Mouse (Mus musculus) MN1 (cell line): ENCODE measurements around the gene Cdc27.
A peak's percentile ranks its signal among the peaks of the same experiment; 100 is the strongest.

Experiments used
- DNase-seq: peaks from one replicate; pipeline ENCODE4 v3.0.0-alpha.2; 2016; ENCODE audit warnings: low spot score

Gene Cdc27

DNA sequence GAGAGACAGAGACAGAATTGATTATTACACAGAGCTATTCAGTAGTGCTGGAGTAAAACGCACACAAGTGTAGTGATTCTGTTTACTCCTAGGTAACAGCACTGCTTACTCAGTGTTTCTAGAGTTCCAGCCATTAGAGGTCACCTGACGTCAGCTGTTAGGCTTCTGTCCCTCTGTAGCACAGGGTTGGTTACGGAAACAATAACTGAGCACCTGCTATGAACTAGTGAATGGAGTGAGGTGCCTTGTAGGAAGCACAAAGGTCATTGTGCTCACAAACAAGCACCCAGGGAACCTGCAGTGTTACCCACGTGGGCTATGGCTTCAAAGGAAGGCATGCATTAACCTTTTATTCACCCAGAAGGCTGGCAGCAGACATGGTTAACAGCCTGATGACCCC lies 70.9 kb downstream of the Cdc27 start:
- DNase-seq, result no peak

DNA sequence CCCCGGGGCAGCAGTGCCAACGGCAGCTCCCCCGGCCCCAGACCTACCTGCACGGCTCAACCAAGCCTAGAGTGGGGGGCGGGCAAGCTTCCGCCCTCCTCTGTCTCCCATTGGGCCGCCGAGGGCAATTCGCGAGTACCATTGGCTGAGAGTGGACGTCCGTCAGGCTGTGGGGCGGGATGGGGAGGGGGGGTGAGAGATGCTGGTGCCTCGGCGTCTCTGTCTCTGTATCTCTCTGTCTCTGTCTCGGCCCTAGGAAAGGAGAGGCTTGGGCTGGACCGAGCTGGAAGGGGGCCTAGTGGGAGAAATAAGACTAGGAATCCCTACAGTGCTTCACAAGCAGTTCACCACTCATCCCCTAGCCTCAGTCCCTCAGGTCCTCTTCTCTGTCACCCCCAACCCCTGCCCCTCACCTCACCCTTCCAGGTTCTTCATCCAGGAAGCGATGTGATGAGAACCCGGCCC lies 81.0 kb downstream of the Cdc27 start:
- peak; percentile 92 for DNase-seq

DNA sequence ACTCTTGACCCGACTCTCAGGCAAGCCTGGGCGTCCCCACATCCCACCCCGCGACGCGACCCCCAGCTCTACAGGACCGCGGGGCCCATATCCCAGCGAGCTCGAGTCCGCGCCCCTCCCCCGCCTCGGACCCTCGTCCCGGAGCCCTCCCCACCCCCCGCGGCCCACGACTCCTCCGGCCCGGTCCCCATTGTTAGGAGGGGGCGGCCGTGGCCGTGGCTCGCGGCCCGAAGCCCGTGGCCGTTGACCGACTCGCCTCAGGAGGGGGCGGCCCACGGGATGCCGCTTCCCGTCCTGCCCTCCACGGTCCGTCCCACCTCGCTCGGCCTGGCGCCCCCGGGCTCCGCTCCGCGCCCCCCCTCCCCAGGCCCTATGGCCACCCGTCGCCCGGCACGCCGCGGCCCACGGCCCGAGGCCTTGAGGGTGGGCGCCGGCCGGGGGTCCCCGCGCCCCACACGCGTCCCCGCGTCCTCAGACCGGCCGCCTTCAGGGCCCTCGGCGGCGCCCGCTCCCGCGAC lies 81.6 kb downstream of the Cdc27 start, which contains the start of gene Kansl1:
Gene Kansl1, minus strand, starts transcription at position 111 of the 518 bp plus-strand sequence.
- peak; percentile 40 for DNase-seq

DNA sequence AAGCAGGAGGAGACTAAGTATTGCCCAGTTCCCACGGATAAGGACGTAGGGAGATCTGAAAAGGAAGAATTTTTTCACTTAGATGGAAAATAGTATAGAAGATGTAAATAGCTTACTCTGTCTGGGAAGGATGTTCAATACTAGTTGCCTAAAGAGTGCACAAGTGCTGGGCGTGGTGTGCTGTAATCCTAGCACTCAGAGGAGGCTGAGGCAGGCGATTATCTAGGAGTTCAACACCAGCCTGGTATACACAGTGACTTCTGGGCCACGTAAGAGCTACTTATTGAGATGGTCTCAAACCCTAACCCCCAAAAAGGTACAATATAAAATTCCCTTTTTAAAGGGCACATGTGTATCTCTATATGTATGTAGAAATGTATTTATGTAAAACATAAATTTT lies 82.7 kb downstream of the Cdc27 start:
- DNase-seq, result no peak

DNA sequence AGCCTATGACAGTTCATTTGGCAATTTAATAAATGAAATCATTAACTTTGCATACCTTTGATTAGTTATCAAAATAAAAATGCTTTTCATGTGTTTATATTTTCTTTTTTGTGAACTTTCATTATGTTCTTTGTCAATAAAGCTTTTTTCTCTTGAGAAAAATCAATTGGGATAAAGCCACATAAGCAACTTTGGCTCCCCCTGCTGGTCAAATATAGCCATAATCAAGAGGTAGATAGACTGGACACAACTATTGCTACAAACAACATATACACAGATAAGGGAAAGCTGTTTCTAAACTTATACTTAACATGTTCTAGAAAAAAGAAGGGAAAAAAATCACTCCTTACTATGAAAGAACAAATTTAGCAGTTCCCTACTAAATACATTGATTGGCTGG lies 88.9 kb downstream of the Cdc27 start:
- DNase-seq, result peak; percentile 78

DNA sequence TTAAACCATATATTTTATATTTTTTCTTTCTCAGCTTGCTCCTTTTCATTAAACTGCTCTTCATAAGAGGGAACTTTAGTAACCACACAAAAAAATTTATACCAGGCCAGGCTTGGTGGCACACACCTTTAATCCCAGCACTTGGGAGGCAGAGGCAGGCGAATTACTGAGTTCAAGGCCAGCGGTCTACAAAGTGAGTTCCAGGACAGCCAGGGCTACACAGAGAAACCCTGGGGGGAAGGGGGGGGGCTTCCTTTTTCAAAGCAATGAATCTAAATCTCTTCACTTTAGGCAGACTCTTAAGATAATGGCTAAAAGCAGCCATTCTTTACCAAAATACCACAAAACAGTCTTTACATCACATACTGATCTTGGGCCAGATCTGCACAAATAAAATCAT lies 90.7 kb downstream of the Cdc27 start:
- DNase-seq, result no peak

DNA sequence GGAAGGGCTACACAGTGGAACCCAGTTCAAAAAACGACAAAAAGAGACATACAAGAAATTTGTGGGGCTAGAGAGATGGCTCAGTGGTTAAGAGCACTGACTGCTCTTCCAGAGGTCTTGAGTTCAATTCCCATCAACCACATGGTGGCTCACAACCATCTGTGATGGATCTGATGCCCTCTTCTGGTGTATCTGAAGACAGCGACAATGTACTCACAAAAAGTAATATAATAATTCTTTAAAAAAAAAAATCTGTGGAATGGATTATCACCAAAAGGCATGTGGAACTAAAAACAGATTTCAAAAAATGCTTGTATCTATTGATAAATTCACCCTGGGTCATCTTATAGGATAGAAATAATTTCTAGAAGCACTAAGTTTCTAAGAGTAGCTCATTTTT lies 91.9 kb downstream of the Cdc27 start:
- no peak for DNase-seq
